Mouse (Mus musculus) left cerebral cortex, adult 9 months (tissue): ENCODE data around the gene Lyrm7.

Source experiments
- DNase-seq, 2 experiments: peaks; one replicate each; pipeline ENCODE4 v3.0.0; 2022; ENCODE audit warnings: low spot score in 2 of 2

The Lyrm7 gene

GRCm38 (mm10) chr11:54845470-54846442 lies 15.0 kb downstream of the Lyrm7 start:
- DNase-seq: peak in 1 of 2 experiments; percentile 39

GRCm38 (mm10) chr11:54844959-54845358 lies 15.8 kb downstream of the Lyrm7 start:
- DNase-seq: no peak

GRCm38 (mm10) chr11:54844424-54844823 lies 16.3 kb downstream of the Lyrm7 start:
- DNase-seq: no peak

GRCm38 (mm10) chr11:54840891-54841290 lies 19.8 kb downstream of the Lyrm7 start:
- DNase-seq: no peak

- no peak for DNase-seq
These were observed 21.0 kb downstream of the Lyrm7 start for GRCm38 (mm10) chr11:54839696-54840095.

GRCm38 (mm10) chr11:54836106-54836505 lies 24.6 kb downstream of the Lyrm7 start:
- no peak for DNase-seq

GRCm38 (mm10) chr11:54834596-54834995 lies 26.1 kb downstream of the Lyrm7 start:
- no peak for DNase-seq

- peak; percentile 86 to 90 for DNase-seq
These were observed 26.9 kb downstream of the Lyrm7 start for GRCm38 (mm10) chr11:54833833-54834232.

- no peak for DNase-seq
These were observed 33.9 kb downstream of the Lyrm7 start for GRCm38 (mm10) chr11:54826819-54827218.

- DNase-seq: no peak
These were observed 34.9 kb downstream of the Lyrm7 start for GRCm38 (mm10) chr11:54825774-54826173.

GRCm38 (mm10) chr11:54823467-54823866 lies 37.2 kb downstream of the Lyrm7 start:
- DNase-seq: peak; percentile 55 to 58

GRCm38 (mm10) chr11:54819489-54819888 lies 41.2 kb downstream of the Lyrm7 start:
- no peak for DNase-seq

GRCm38 (mm10) chr11:54817449-54817848 lies 43.3 kb downstream of the Lyrm7 start:
- no peak for DNase-seq

GRCm38 (mm10) chr11:54815659-54816058 lies 45.1 kb downstream of the Lyrm7 start:
- DNase-seq: no peak

GRCm38 (mm10) chr11:54812812-54813516 lies 47.8 kb downstream of the Lyrm7 start:
- peak; percentile 73 to 80 for DNase-seq

- DNase-seq: no peak
These were observed 48.4 kb downstream of the Lyrm7 start for GRCm38 (mm10) chr11:54812314-54812713.

- DNase-seq: no peak
These were observed 49.7 kb downstream of the Lyrm7 start for GRCm38 (mm10) chr11:54811054-54811453.

GRCm38 (mm10) chr11:54809582-54809981 lies 51.1 kb downstream of the Lyrm7 start:
- no peak for DNase-seq

- DNase-seq: no peak
These were observed 52.5 kb downstream of the Lyrm7 start for GRCm38 (mm10) chr11:54808177-54808576.

GRCm38 (mm10) chr11:54807669-54808068 lies 53.0 kb downstream of the Lyrm7 start:
- DNase-seq: no peak

GRCm38 (mm10) chr11:54806891-54807290 lies 53.8 kb downstream of the Lyrm7 start:
- no peak for DNase-seq

GRCm38 (mm10) chr11:54805196-54805595 lies 55.5 kb downstream of the Lyrm7 start:
- peak; percentile 68 to 91 for DNase-seq

GRCm38 (mm10) chr11:54802621-54803020 lies 58.1 kb downstream of the Lyrm7 start:
- no peak for DNase-seq
